In the genomic region with DNA sequence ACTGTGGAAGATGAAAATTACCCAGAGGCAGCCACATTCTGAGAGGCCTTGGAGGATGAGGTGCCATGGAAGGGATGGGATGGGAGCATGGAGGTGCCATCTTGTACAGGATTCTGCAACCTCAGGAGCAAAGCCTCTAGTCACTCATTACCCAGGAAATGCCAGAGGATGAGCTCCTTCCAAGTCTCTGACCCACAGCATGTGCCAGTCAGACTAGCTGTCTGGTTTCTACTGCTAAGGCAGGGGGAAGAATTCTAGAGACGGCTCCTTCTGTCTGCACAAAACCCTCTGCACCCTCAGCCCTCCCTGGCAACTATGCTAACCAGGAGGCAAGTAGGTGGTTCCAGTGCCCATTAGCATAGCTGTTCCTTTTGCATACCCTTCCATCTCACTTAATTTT, we compare ENCODE assay signal across 18 mouse cellular contexts.
"Had no signal": no experiment of that assay in that cellular context is flagged by ENCODE, and none has a peak within 500 bp of the region (broad histone marks: within the 10 kb centered on the region; RNA-seq: fewer than 3 reads in every experiment).

No protein-coding gene starts in this region.

- DNase-seq: lung, embryonic 14.5 days; lung, postnatal 10 days; lung, postnatal 4 days; midbrain, embryonic 14.5 days; retina, postnatal 1 day; right cerebral cortex, adult 18-20 months; right cerebral cortex, postnatal 25 days; right cerebral cortex, postnatal 4 days; spleen, adult 18-20 months; thymus, adult 18-20 months; thymus, postnatal 14 days; thymus, postnatal 36 days had no signal

- H3K27ac ChIP-seq: midbrain, embryonic 10.5 days; midbrain, embryonic 12.5 days; neural tube, embryonic 13.5 days; neural tube, embryonic 15.5 days had no signal

- ATAC-seq: midbrain, embryonic 16.5 days had no signal

- H3K27me3 ChIP-seq: midbrain, embryonic 12.5 days; neural tube, embryonic 13.5 days; neural tube, embryonic 15.5 days had no signal

- H3K4me1 ChIP-seq: midbrain, embryonic 10.5 days; midbrain, embryonic 12.5 days; neural tube, embryonic 13.5 days; neural tube, embryonic 15.5 days had no signal

- H3K4me2 ChIP-seq: lung, embryonic 14.5 days; midbrain, embryonic 12.5 days; neural tube, embryonic 13.5 days; neural tube, embryonic 15.5 days had no signal

- H3K9me3 ChIP-seq: midbrain, embryonic 10.5 days; midbrain, embryonic 12.5 days; neural tube, embryonic 13.5 days; neural tube, embryonic 15.5 days had no signal

- H3K4me3 ChIP-seq: midbrain, embryonic 10.5 days; midbrain, embryonic 12.5 days; myocyte; neural tube, embryonic 13.5 days; neural tube, embryonic 15.5 days had no signal

- H3K36me3 ChIP-seq: midbrain, embryonic 10.5 days; midbrain, embryonic 12.5 days; neural tube, embryonic 13.5 days; neural tube, embryonic 15.5 days had no signal

- H3K9ac ChIP-seq: lung, embryonic 14.5 days; midbrain, embryonic 12.5 days; neural tube, embryonic 13.5 days; neural tube, embryonic 15.5 days had no signal
